Mouse (Mus musculus) CH12.LX (cell line): ENCODE data around the gene Lima1. TPM values are rescaled to one million over a fixed set of nuclear protein-coding genes. Genes with fewer than 3 reads are reported as not detected.

ENCODE experiments used
- DNase-seq: peaks from one replicate; pipeline ENCODE4 v3.0.0-alpha.2; 2013; ENCODE audit errors: extremely low read depth
- H3K27ac ChIP-seq: 2 replicates; pipeline ENCODE4 v1.5.1; 2012; ENCODE audit warnings: low read depth, mild to moderate bottlenecking, control low read depth, moderate library complexity; ENCODE audit not compliant: insufficient read depth
- H3K27me3 ChIP-seq: replicated peaks from 2 replicates; pipeline ENCODE3; 2012; ENCODE audit warnings: inconsistent platforms
- H3K36me3 ChIP-seq, 2 experiments: replicated peaks in 1 of 2; 2 replicates each; pipeline versions ENCODE3 to v1.6.1; 2012; ENCODE audit warnings: inconsistent platforms in 1 of 2, low read length in 1 of 2, mild to moderate bottlenecking in 1 of 2, mixed read lengths in 1 of 2, moderate library complexity in 1 of 2; ENCODE audit not compliant: control insufficient read depth in 1 of 2, insufficient read depth in 1 of 2
- H3K4me1 ChIP-seq, 2 experiments: 2 replicates each; pipeline ENCODE4 v1.6.1; 2012; ENCODE audit warnings: inconsistent platforms in 1 of 2, moderate library complexity in 1 of 2; ENCODE audit not compliant: insufficient read depth in 2 of 2, control insufficient read depth in 1 of 2
- H3K4me2 ChIP-seq: 2 replicates; pipeline ENCODE4 v1.6.1; 2012; ENCODE audit warnings: low read depth, mild to moderate bottlenecking, control low read depth; ENCODE audit not compliant: poor library complexity, insufficient read depth, severe bottlenecking
- H3K4me3 ChIP-seq, 3 experiments: fragments of 150-350 bp in 1 of 3; sonication (generic) in 1 of 3; replicated peaks in 1 of 3; 2 replicates each; pipeline versions ENCODE3 to v1.5.1; 2011 to 2012; ENCODE audit warnings: low read depth in 2 of 3, low read length in 2 of 3, mild to moderate bottlenecking in 2 of 3, moderate library complexity in 2 of 3, control low read depth in 1 of 3, improper control_type of control experiment in 1 of 3, inconsistent platforms in 1 of 3, mixed read lengths in 1 of 3; ENCODE audit not compliant: poor library complexity in 1 of 3
- H3K79me2 ChIP-seq: replicated peaks from 2 replicates; pipeline ENCODE4 v1.6.1; 2012; ENCODE audit warnings: mild to moderate bottlenecking, moderate library complexity; ENCODE audit not compliant: control insufficient read depth, poor library complexity, insufficient read depth, severe bottlenecking; ENCODE audit errors: extremely low read depth
- H3K9ac ChIP-seq: 2 replicates; pipeline ENCODE4 v1.6.1; 2012; ENCODE audit warnings: low read depth, mild to moderate bottlenecking, control low read depth, moderate library complexity; ENCODE audit not compliant: insufficient read depth
- H3K9me3 ChIP-seq: replicated peaks from 2 replicates; pipeline ENCODE3; 2012; ENCODE audit warnings: low read length, inconsistent platforms, mixed read lengths
- BHLHE40 ChIP-seq: IDR thresholded peaks from 2 replicates; pipeline ENCODE4 v1.6.1; 2011; ENCODE audit warnings: mild to moderate bottlenecking, low read depth, low read length, improper control_type of control experiment
- CHD1 ChIP-seq: IDR thresholded peaks from 2 replicates; pipeline ENCODE4 v1.6.1; 2012; ENCODE audit warnings: low read depth, low read length, improper control_type of control experiment, inconsistent platforms
- CHD2 ChIP-seq: IDR thresholded peaks from 2 replicates; pipeline ENCODE4 v1.6.1; 2011; ENCODE audit warnings: low read length, improper control_type of control experiment
- CTCF ChIP-seq, 2 experiments: IDR thresholded peaks in 1 of 2; conservative IDR thresholded peaks in 1 of 2; 2 replicates each; pipeline ENCODE4 v1.5.1; 2011 to 2012; ENCODE audit warnings: low read depth in 2 of 2, low read length in 2 of 2, improper control_type of control experiment in 1 of 2, inconsistent platforms in 1 of 2, mild to moderate bottlenecking in 1 of 2, moderate library complexity in 1 of 2
- E2F4 ChIP-seq: IDR thresholded peaks from 2 replicates; pipeline ENCODE4 v1.6.1; 2011; ENCODE audit warnings: low read depth, low read length, improper control_type of control experiment; ENCODE audit not compliant: insufficient replicate concordance
- ELF1 ChIP-seq: IDR thresholded peaks from 2 replicates; pipeline ENCODE4 v1.6.1; 2014; ENCODE audit warnings: low read depth, mild to moderate bottlenecking, inconsistent platforms, low read length, improper control_type of control experiment
- EP300 ChIP-seq: IDR thresholded peaks from 2 replicates; pipeline ENCODE4 v1.6.1; 2011; ENCODE audit warnings: low read length, improper control_type of control experiment
- ETS1 ChIP-seq: conservative IDR thresholded peaks from 2 replicates; pipeline ENCODE4 v1.6.1; 2012; ENCODE audit warnings: low read depth, mild to moderate bottlenecking, inconsistent platforms, low read length, improper control_type of control experiment, moderate library complexity
- GABPA ChIP-seq: IDR thresholded peaks from 2 replicates; pipeline ENCODE4 v1.6.1; 2012; ENCODE audit warnings: low read depth, low read length, improper control_type of control experiment, inconsistent platforms; ENCODE audit not compliant: insufficient replicate concordance
- HCFC1 ChIP-seq: IDR thresholded peaks from 2 replicates; pipeline ENCODE4 v1.6.1; 2012; ENCODE audit warnings: low read depth, mild to moderate bottlenecking, inconsistent platforms, low read length, improper control_type of control experiment
- IRF4 ChIP-seq: IDR thresholded peaks from 2 replicates; pipeline ENCODE4 v1.6.1; 2014; ENCODE audit warnings: low read depth, mild to moderate bottlenecking, inconsistent platforms, low read length, improper control_type of control experiment
- JUN ChIP-seq: IDR thresholded peaks from 2 replicates; pipeline ENCODE4 v1.6.1; 2011; ENCODE audit warnings: low read depth, mild to moderate bottlenecking, low read length, improper control_type of control experiment, moderate library complexity; ENCODE audit not compliant: insufficient read depth
- JUND ChIP-seq: conservative IDR thresholded peaks from 2 replicates; pipeline ENCODE4 v1.6.1; 2011; ENCODE audit warnings: low read depth, low read length, improper control_type of control experiment
- KAT2A ChIP-seq: IDR thresholded peaks from 2 replicates; pipeline ENCODE4 v1.6.1; 2012; ENCODE audit warnings: low read length, improper control_type of control experiment, inconsistent platforms; ENCODE audit not compliant: insufficient replicate concordance
- MAFK ChIP-seq: IDR thresholded peaks from 2 replicates; pipeline ENCODE4 v1.6.1; 2011; ENCODE audit warnings: low read length, improper control_type of control experiment; ENCODE audit not compliant: insufficient replicate concordance
- MAX ChIP-seq: IDR thresholded peaks from 2 replicates; pipeline ENCODE4 v1.6.1; 2011; ENCODE audit warnings: low read length, improper control_type of control experiment
- MAZ ChIP-seq: IDR thresholded peaks from 2 replicates; pipeline ENCODE4 v1.6.1; 2012; ENCODE audit warnings: low read depth, mild to moderate bottlenecking, inconsistent platforms, low read length, improper control_type of control experiment, moderate library complexity
- MEF2A ChIP-seq: IDR thresholded peaks from 2 replicates; pipeline ENCODE4 v1.6.1; 2014; ENCODE audit warnings: low read depth, mild to moderate bottlenecking, inconsistent platforms, low read length, improper control_type of control experiment, borderline replicate concordance
- MXI1 ChIP-seq: IDR thresholded peaks from 2 replicates; pipeline ENCODE4 v1.6.1; 2011; ENCODE audit warnings: mild to moderate bottlenecking, low read depth, low read length, improper control_type of control experiment
- MYC ChIP-seq: IDR thresholded peaks from 2 replicates; pipeline ENCODE4 v1.6.1; 2011; ENCODE audit warnings: low read depth, mild to moderate bottlenecking, improper control_type of control experiment, low read length
- NELFE ChIP-seq: IDR thresholded peaks from 2 replicates; pipeline ENCODE4 v1.6.1; 2011; ENCODE audit warnings: low read depth, low read length, improper control_type of control experiment
- NRF1 ChIP-seq: IDR thresholded peaks from 2 replicates; pipeline ENCODE4 v1.6.1; 2014; ENCODE audit warnings: low read depth, mild to moderate bottlenecking, inconsistent platforms, low read length, improper control_type of control experiment, moderate library complexity
- PAX5 ChIP-seq: IDR thresholded peaks from 2 replicates; pipeline ENCODE4 v1.6.1; 2012; ENCODE audit warnings: low read length, inconsistent platforms, mixed read lengths
- POLR2A ChIP-seq: IDR thresholded peaks from 2 replicates; pipeline ENCODE4 v1.6.1; 2011; ENCODE audit warnings: low read depth, mild to moderate bottlenecking, improper control_type of control experiment, low read length
- POLR2AphosphoS2 ChIP-seq: IDR thresholded peaks from 2 replicates; pipeline ENCODE4 v1.6.1; 2011; ENCODE audit warnings: low read depth, low read length, improper control_type of control experiment
- RAD21 ChIP-seq: IDR thresholded peaks from 2 replicates; pipeline ENCODE4 v1.6.1; 2011; ENCODE audit warnings: low read depth, mild to moderate bottlenecking, low read length, improper control_type of control experiment, moderate library complexity
- RCOR1 ChIP-seq: conservative IDR thresholded peaks from 2 replicates; pipeline ENCODE4 v1.6.1; 2012; ENCODE audit warnings: low read depth, mild to moderate bottlenecking, inconsistent platforms, low read length, improper control_type of control experiment
- SIN3A ChIP-seq: IDR thresholded peaks from 2 replicates; pipeline ENCODE4 v1.6.1; 2012; ENCODE audit warnings: low read length, improper control_type of control experiment, inconsistent platforms
- TBP ChIP-seq: conservative IDR thresholded peaks from 2 replicates; pipeline ENCODE4 v1.6.1; 2011; ENCODE audit warnings: low read depth, low read length, improper control_type of control experiment
- TCF12 ChIP-seq: IDR thresholded peaks from 2 replicates; pipeline ENCODE4 v1.6.1; 2014; ENCODE audit warnings: low read depth, mild to moderate bottlenecking, inconsistent platforms, low read length, improper control_type of control experiment
- UBTF ChIP-seq: IDR thresholded peaks from 2 replicates; pipeline ENCODE4 v1.6.1; 2012; ENCODE audit warnings: low read depth, mild to moderate bottlenecking, inconsistent platforms, low read length, improper control_type of control experiment, moderate library complexity
- USF1 ChIP-seq: IDR thresholded peaks from 2 replicates; pipeline ENCODE4 v1.6.1; 2014; ENCODE audit warnings: low read depth, mild to moderate bottlenecking, inconsistent platforms, low read length, improper control_type of control experiment
- USF2 ChIP-seq: conservative IDR thresholded peaks from 2 replicates; pipeline ENCODE4 v1.6.1; 2011; ENCODE audit warnings: low read depth, low read length, improper control_type of control experiment
- ZC3H11A ChIP-seq: IDR thresholded peaks from 2 replicates; pipeline ENCODE4 v1.6.1; 2012; ENCODE audit warnings: low read depth, mild to moderate bottlenecking, inconsistent platforms, low read length, improper control_type of control experiment
- ZKSCAN1 ChIP-seq: IDR thresholded peaks from 2 replicates; pipeline ENCODE4 v1.6.1; 2012; ENCODE audit warnings: low read depth, inconsistent platforms, low read length, improper control_type of control experiment, borderline replicate concordance
- ZMIZ1 ChIP-seq: IDR thresholded peaks from 2 replicates; pipeline ENCODE4 v1.6.1; 2012; ENCODE audit warnings: low read depth, mild to moderate bottlenecking, inconsistent platforms, low read length, improper control_type of control experiment
- ZNF384 ChIP-seq: IDR thresholded peaks from 2 replicates; pipeline ENCODE4 v1.6.1; 2012; ENCODE audit warnings: low read depth, low read length, improper control_type of control experiment, inconsistent platforms
- dilution Hi-C: fragments of 300-500 bp; cut with MboI; formaldehyde crosslinking; loops from 2 replicates; pipeline ENCODE4 v1.14.3; 2020; ENCODE audit warnings: low sequenced_read_pairs; ENCODE audit not compliant: extremely low pct_unique_long_range_greater_than_20kb, extremely low pct_ligation_motif_present
- in situ Hi-C: fragments of 300-500 bp; cut with MboI; formaldehyde crosslinking; loops from 3 replicates; pipeline ENCODE4 v1.14.3; 2019; ENCODE audit warnings: low sequenced_read_pairs, low pct_ligation_motif_present, low pct_unique_long_range_greater_than_20kb, mixed read lengths
- polyA plus RNA-seq: library from polyadenylated mRNA; unstranded; fragments of >175 nt; gene quantifications from 2 replicates; pipeline ENCODE4 v1.2.1, GENCODE M21; 2012; ENCODE audit warnings: low read depth; ENCODE audit not compliant: insufficient read length
- total RNA-seq, 2 experiments: library from RNA; depleted of rRNA; stranded (reverse); fragments of 300-350 nt in 1 of 2; fragments of >200 nt in 1 of 2; gene quantifications; 2 replicates each; pipeline ENCODE4 v1.2.3; 2012 to 2014

Gene Lima1
- total and polyA plus RNA-seq, 3 experiments: 10.3 to 26.9 (median 18.7) TPM

- H3K4me1 ChIP-seq: peaks cover 6 to 25% of the 10 kb centered on the region in 2 experiments
- H3K9me3 ChIP-seq: peaks cover 17% of the 10 kb centered on the region
- peak overlapping the region; percentile 97 for H3K9ac ChIP-seq
- peak overlapping the region; percentile 88 for H3K27ac ChIP-seq
- H3K27me3 ChIP-seq: no peaks in the 10 kb centered on the region
- peak overlapping the region; percentile 89 for H3K4me2 ChIP-seq
- peaks cover 5 to 25% of the 10 kb centered on the region in 2 experiments for H3K36me3 ChIP-seq
- peak; percentile 76 for DNase-seq
- in situ Hi-C loops: no loop called here
- dilution Hi-C loops: no loop called here
- peaks cover 15% of the 10 kb centered on the region for H3K79me2 ChIP-seq
- H3K4me3 ChIP-seq: peak overlapping the region; percentile 57 to 63 (median 61)
- no peak; the same call in 1 of the 2 replicates for TF ChIP-seq MAX
- TF ChIP-seq SIN3A: peak; percentile 71; the same call in 1 of the 2 replicates
- no peak; the same call in 1 of the 2 replicates for TF ChIP-seq TCF12
- no peak for TF ChIP-seq ZKSCAN1
- TF ChIP-seq MXI1: peak; percentile 63
- TF ChIP-seq USF2: no peak
- TF ChIP-seq ETS1: peak; percentile 77
- TF ChIP-seq ZC3H11A: no peak
- TF ChIP-seq EP300: peak; percentile 62; the same call in 1 of the 2 replicates
- TF ChIP-seq HCFC1: no peak
- TF ChIP-seq E2F4: no peak
- peak; percentile 94; the same call in 1 of the 2 replicates for TF ChIP-seq CHD1
- no peak for TF ChIP-seq ZNF384
- peak; percentile 58 for TF ChIP-seq JUND
- TF ChIP-seq ZMIZ1: no peak
- peak; percentile 44; the same call in 1 of the 2 replicates for TF ChIP-seq JUN
- TF ChIP-seq RAD21: no peak
- TF ChIP-seq RCOR1: 0 out of 2 replicates have a peak, but pooled peaks have one; percentile 22
- TF ChIP-seq PAX5: no peak
- TF ChIP-seq NRF1: no peak
- TF ChIP-seq GABPA: no peak
- TF ChIP-seq POLR2AphosphoS2: no peak
- TF ChIP-seq POLR2A: 0 out of 2 replicates have a peak, but pooled peaks have one; percentile 23
- TF ChIP-seq CHD2: no peak; the same call in 1 of the 2 replicates
- TF ChIP-seq NELFE: no peak; the same call in 1 of the 2 replicates
- no peak for TF ChIP-seq UBTF
- TF ChIP-seq MAZ: peak; percentile 73
- TF ChIP-seq MEF2A: peak; percentile 55; the same call in 1 of the 2 replicates
- TF ChIP-seq ELF1: peak; percentile 68
- TF ChIP-seq USF1: no peak
- TF ChIP-seq CTCF (conservative IDR thresholded peaks at IDR 0.05 in 1 of 2, IDR thresholded peaks at IDR 0.05 in 1 of 2; ENCODE audit: low read depth in 2 of 2, low read length in 2 of 2): no peak
- peak; percentile 52; the same call in 1 of the 2 replicates for TF ChIP-seq MAFK
- peak; percentile 52; the same call in 1 of the 2 replicates for TF ChIP-seq MYC
- peak; percentile 92 for TF ChIP-seq IRF4
- TF ChIP-seq TBP: 0 out of 2 replicates have a peak, but pooled peaks have one; percentile 21
- no peak for TF ChIP-seq KAT2A
- TF ChIP-seq BHLHE40: peak; percentile 62; the same call in 1 of the 2 replicates
These were observed 57.7 kb downstream of the Lima1 start for GRCm38 (mm10) chr15:99817343-99818235.
